Mouse (Mus musculus): ENCODE results near the gene Kif2a. TPM values are rescaled to one million over a fixed set of nuclear protein-coding genes. Genes with fewer than 3 reads are reported as not detected.

Kif2a gene
- total and polyA plus RNA-seq, 2 experiments from 2014 or later, result 43.6 to 65.5 TPM

DNA sequence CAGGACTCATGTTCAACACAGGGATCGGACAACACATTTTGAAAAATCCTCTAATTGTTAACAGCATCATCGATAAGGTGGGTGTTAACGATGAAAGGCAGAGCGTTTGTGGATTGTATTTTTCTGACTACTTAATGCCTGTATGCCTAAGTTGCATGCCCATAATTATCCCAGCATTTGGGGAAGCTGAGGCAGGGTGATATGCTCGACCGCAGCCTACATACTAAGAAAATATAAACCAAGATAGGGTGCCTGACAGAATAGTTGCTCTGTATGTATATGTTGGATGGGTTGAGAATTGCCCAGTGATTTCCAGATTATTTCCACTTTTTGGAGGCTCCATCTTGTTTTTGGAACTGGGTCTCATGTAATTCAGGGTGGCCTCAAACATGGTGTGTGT, 74.3 kb downstream of the Kif2a start:
- DNase-seq (no peak), ATAC-seq (no peak)
- H3K4me2 ChIP-seq (ENCODE audit: low read depth), result peak overlapping the region; percentile 77
- peaks cover 10% of the 10 kb centered on the region; the same call in 1 of the 2 replicates for H3K4me1 ChIP-seq (ENCODE audit: insufficient read depth)
- WGBS, result 4% methylated on average over 6 of the region's 6 CpGs
- H3K27ac ChIP-seq (ENCODE audit: low read depth, low read length), result peak overlapping the region; percentile 77; the same call in 1 of the 2 replicates
- H3K9me3 ChIP-seq (ENCODE audit: low read length), result no peaks in the 10 kb centered on the region
- H3K27me3 ChIP-seq (ENCODE audit: insufficient read depth, low read length), result no peaks in the 10 kb centered on the region
- H3K4me3 ChIP-seq (ENCODE audit: low read depth, low read length), result peak overlapping the region; percentile 88
- TF ChIP-seq CTCF (IDR thresholded peaks at IDR 0.05; ENCODE audit: low read depth), result no peak
- H3K36me3 ChIP-seq (ENCODE audit: insufficient read depth), result peaks cover 18% of the 10 kb centered on the region
- H3K9ac ChIP-seq, result peak overlapping the region; percentile 88

DNA sequence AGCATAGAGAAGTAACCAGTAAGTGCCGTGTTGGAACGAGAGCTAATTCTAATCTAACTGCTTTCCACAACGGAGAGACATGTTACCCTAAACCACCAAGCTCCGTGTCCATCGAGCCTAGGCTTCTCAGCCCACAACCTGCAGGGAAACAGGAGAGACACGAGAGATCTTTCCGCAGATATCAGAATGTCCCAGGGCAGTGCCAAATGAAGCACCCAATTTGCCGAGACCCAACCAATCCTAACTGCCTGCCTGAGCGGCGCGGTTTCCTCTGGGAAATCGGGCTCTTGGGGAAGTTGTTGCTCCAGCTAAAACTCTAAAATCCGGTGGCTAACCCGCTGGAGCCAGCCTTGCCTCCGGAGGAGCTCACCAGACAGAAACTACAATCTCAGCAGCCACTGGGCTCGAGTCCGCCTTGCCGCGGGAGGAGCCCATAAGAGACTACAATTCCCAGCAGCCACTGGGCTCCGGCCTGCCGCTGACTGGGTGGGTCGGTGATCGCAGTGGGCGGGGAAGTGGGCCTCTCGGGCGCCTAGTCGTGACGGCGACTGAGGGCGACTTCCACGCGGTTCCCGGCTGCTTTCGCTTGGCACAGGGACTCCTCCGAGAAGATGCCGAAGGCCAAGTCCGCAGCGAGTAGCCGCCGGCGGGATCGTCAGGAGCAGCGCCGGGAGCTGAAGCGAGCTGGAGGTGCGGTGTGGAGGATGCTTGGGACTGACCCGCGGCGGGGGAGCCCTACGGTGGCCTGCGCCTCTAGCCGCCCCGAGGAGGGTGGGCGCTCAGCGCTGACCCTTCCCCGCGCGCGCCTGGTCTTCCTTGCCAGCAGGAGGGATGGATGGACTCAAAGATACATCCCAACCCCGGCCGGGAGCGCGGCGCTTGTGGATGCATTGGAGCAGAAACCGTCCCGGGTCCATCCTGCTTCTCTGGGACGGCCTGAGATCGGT, 75.1 kb downstream of the Kif2a start, which contains the start of gene Dimt1:
Gene Dimt1, plus strand, starts transcription at position 534 of the 947 bp plus-strand sequence.
- peaks cover 15% of the 10 kb centered on the region for H3K36me3 ChIP-seq (ENCODE audit: insufficient read depth)
- H3K9ac ChIP-seq, result peak within 1 kb of the TSS; percentile 88
- DNase-seq (peak; percentile 95), ATAC-seq (peak; percentile 99)
- peak within 1 kb of the TSS; percentile 88 for H3K4me3 ChIP-seq (ENCODE audit: low read depth, low read length)
- peak within 1 kb of the TSS; percentile 77 for H3K27ac ChIP-seq (ENCODE audit: low read depth, low read length)
- no peaks in the 10 kb centered on the region for H3K9me3 ChIP-seq (ENCODE audit: low read length)
- H3K27me3 ChIP-seq (ENCODE audit: insufficient read depth, low read length), result no peaks in the 10 kb centered on the region
- peak within 1 kb of the TSS; percentile 77 for H3K4me2 ChIP-seq (ENCODE audit: low read depth)
- TF ChIP-seq CTCF (IDR thresholded peaks at IDR 0.05; ENCODE audit: low read depth), result no peak
- H3K4me1 ChIP-seq (ENCODE audit: insufficient read depth), result peaks cover 10% of the 10 kb centered on the region; the same call in 1 of the 2 replicates
- WGBS, result under 1% methylated on average over 68 of the region's 68 CpGs

DNA sequence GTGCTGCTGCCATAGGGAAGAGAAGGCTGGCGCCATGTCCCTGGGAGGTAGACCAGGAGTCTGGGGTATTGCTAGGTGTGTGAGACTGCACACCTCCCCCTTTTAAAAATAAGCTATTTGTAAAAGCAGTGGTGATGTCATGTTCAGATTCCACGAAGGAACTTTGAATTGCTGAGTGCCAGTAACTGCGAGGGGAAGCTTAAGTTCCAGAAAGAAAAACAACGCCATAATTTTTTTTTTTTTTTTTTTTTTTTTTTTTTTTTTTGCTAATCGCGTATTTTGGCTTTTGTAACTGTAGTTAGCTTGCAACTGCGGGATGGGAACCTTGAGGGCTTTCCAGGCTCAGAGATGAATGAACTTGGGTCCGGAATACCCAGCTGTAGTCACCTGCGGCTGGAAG, 76.4 kb downstream of the Kif2a start:
- Histone ChIP-seq H3K4me2 (ENCODE audit: low read depth) (no peak overlapping the region), H3K27ac (ENCODE audit: low read depth, low read length) (no peak overlapping the region), H3K36me3 (ENCODE audit: insufficient read depth) (peaks cover 7% of the 10 kb centered on the region; the same call in 1 of the 2 replicates), H3K9me3 (ENCODE audit: low read length) (no peaks in the 10 kb centered on the region), H3K4me3 (ENCODE audit: low read depth, low read length) (no peak overlapping the region), H3K4me1 (ENCODE audit: insufficient read depth) (peaks cover 10% of the 10 kb centered on the region; the same call in 1 of the 2 replicates), H3K9ac (no peak overlapping the region), H3K27me3 (ENCODE audit: insufficient read depth, low read length) (no peaks in the 10 kb centered on the region)
- DNase-seq (no peak), ATAC-seq (no peak)
- WGBS, result 87% methylated on average over 9 of the region's 9 CpGs
- no peak for TF ChIP-seq CTCF (IDR thresholded peaks at IDR 0.05; ENCODE audit: low read depth)

DNA sequence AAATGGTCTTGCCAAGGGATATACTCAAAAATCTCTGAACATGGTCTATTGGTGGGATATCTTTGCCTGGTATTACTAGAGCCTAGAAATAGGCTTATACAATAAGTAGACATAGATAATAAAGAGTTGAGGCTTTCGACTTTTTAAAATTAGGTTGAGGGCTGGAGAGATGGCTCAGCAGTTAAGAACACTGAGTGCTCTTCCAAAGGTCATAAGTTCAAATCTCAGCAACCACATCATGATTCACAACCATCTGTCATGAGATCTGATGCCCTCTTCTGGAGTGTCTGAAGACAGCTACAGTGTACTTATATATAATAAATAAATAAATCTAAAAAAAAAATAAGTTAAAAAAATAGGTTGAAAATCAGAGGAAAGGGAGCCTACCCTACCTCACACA, 79.2 kb downstream of the Kif2a start:
- Histone ChIP-seq H3K4me1 (ENCODE audit: insufficient read depth) (peaks cover 2% of the 10 kb centered on the region; the same call in 1 of the 2 replicates), H3K4me3 (ENCODE audit: low read depth, low read length) (no peak overlapping the region), H3K27me3 (ENCODE audit: insufficient read depth, low read length) (no peaks in the 10 kb centered on the region), H3K4me2 (ENCODE audit: low read depth) (no peak overlapping the region), H3K27ac (ENCODE audit: low read depth, low read length) (no peak overlapping the region), H3K36me3 (ENCODE audit: insufficient read depth) (no peaks in the 10 kb centered on the region), H3K9ac (no peak overlapping the region), H3K9me3 (ENCODE audit: low read length) (no peaks in the 10 kb centered on the region)
- ATAC-seq (no peak), DNase-seq (no peak)
- 94% methylated on average over 1 of the region's 1 CpGs for WGBS
- TF ChIP-seq CTCF (IDR thresholded peaks at IDR 0.05; ENCODE audit: low read depth), result no peak

DNA sequence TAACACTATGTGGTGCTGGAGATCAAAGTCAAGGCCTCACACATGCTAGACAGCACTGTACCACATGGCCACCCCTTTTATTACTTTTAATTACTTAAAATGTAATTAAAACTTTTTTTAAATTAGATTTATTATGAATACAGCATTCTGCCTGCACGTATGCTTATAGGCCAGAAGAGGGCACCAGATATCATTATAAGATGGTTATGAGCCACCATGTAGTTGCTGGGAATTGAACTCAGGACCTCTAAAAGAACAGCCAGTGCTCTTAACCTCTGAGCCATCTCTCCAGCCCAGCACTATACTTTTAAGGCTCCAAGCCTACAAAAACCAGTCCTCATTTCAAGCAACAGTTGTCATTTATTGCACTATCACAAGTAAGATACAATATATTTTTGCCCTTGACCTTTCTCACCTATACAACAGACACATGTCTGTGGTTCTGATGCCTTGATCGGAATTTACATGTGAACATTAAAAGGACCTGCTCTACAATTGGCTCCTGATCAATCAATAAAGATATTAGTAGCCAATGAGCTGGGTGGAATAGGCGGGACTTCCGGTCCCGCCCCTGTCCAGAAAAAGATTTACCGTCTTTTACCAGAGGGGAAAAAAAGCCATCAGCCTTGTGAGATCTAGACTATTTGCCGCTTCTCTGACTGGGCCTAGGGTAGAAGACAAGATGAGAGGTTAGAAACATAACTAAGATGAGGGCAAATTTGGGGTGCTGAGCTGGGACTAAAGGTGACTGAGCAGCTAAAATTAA, 80.5 kb downstream of the Kif2a start:
- ATAC-seq (no peak), DNase-seq (peak; percentile 34)
- Histone ChIP-seq H3K4me1 (ENCODE audit: insufficient read depth) (no peaks in the 10 kb centered on the region), H3K9me3 (ENCODE audit: low read length) (no peaks in the 10 kb centered on the region), H3K9ac (no peak overlapping the region), H3K4me3 (ENCODE audit: low read depth, low read length) (no peak overlapping the region), H3K27me3 (ENCODE audit: insufficient read depth, low read length) (no peaks in the 10 kb centered on the region), H3K36me3 (ENCODE audit: insufficient read depth) (no peaks in the 10 kb centered on the region), H3K4me2 (ENCODE audit: low read depth) (no peak overlapping the region), H3K27ac (ENCODE audit: low read depth, low read length) (no peak overlapping the region)
- WGBS, result 25% methylated on average over 7 of the region's 7 CpGs
- no peak for TF ChIP-seq CTCF (IDR thresholded peaks at IDR 0.05; ENCODE audit: low read depth)

DNA sequence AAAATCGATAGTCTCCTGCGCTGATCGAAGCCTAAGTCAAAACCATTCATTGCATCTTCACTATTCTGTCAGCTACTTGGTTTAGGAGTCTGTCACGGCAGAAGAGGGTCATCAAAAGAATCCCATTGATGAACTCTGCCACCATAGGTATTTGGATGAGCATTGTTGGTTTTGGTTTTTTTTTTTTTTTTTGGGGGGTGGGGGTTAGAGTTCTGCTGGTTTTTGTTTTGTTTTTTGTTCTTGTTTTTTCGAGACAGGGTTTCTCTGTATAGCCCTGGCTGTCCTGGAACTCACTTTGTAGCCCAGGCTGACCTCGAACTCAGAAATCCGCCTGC, 84.8 kb downstream of the Kif2a start:
- no peak for TF ChIP-seq CTCF (IDR thresholded peaks at IDR 0.05; ENCODE audit: low read depth)
- peak overlapping the region; percentile 82 for H3K4me2 ChIP-seq (ENCODE audit: low read depth)
- peak overlapping the region; percentile 73 for H3K4me3 ChIP-seq (ENCODE audit: low read depth, low read length)
- H3K36me3 ChIP-seq (ENCODE audit: insufficient read depth), result no peaks in the 10 kb centered on the region
- no peaks in the 10 kb centered on the region for H3K9me3 ChIP-seq (ENCODE audit: low read length)
- 28% methylated on average over 7 of the region's 7 CpGs for WGBS
- no peak overlapping the region for H3K27ac ChIP-seq (ENCODE audit: low read depth, low read length)
- DNase-seq (no peak), ATAC-seq (no peak; the same call in 1 of the 2 replicates)
- peaks cover 9% of the 10 kb centered on the region; the same call in 1 of the 2 replicates for H3K4me1 ChIP-seq (ENCODE audit: insufficient read depth)
- no peaks in the 10 kb centered on the region for H3K27me3 ChIP-seq (ENCODE audit: insufficient read depth, low read length)
- H3K9ac ChIP-seq, result peak overlapping the region; percentile 74
